Mouse (Mus musculus) embryo, embryonic 10.5 days (tissue): ENCODE results near the gene Slit3.

ENCODE experiments used
- DNase-seq: peaks from one replicate; pipeline ENCODE4 v3.0.0-alpha.2; 2015; ENCODE audit warnings: low spot score

The Slit3 gene

GRCm38 (mm10) chr11:35198537-35199088 lies 77.6 kb downstream of the Slit3 start:
- DNase-seq, result no peak

GRCm38 (mm10) chr11:35202332-35202731 lies 81.3 kb downstream of the Slit3 start:
- no peak for DNase-seq

- DNase-seq, result no peak
Observed at GRCm38 (mm10) chr11:35203673-35204072, 82.6 kb downstream of the Slit3 start.

- peak; percentile 47 for DNase-seq
Observed at GRCm38 (mm10) chr11:35204084-35204483, 83.1 kb downstream of the Slit3 start.

DNA sequence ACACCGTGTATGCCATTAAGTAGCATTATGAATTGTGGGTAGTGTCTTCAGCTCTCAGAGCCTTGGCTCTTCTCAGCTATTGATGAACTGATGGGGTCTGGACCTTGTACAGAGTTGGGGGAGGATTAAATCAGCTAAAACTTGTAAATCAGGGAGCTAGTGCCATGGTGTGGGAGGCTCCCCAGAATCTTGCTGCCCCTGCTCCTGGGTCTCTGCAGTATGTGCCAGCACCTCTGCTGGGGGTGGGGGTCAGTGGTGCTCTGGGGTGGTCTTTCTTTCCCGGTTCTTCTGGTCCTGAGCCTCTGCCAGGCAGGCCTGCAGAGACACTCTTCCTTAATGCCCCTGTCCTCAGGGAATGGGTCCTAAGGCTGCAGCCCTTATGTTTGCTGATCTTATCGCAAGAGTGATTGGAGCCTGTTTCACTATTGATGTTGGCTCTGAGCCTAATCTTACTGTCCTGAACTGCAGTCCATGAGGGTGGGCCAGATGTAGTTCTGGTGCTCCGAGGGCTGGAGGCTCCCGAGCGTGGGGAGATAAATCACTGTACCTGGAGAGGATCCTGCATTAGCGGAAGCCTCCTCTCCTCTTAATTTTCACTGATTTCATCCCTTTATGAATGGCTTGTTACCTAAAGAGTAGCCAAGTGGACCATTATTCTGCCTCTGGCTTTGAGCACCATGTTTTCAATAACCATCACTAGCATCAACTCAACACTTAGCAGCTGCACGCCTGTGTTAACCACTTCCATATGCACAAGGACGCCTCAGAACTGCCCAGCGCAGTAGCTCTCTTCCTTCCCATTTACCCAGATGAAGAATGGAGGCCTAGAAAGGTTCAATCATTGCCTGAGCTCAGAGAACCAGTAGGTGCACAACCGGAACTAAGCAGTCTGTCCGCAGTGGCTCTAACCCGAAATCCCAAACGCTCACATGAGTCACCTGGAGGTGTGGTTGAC lies 90.0 kb downstream of the Slit3 start:
- no peak for DNase-seq

GRCm38 (mm10) chr11:35224025-35224424 lies 103.0 kb downstream of the Slit3 start:
- DNase-seq, result peak; percentile 39

DNA sequence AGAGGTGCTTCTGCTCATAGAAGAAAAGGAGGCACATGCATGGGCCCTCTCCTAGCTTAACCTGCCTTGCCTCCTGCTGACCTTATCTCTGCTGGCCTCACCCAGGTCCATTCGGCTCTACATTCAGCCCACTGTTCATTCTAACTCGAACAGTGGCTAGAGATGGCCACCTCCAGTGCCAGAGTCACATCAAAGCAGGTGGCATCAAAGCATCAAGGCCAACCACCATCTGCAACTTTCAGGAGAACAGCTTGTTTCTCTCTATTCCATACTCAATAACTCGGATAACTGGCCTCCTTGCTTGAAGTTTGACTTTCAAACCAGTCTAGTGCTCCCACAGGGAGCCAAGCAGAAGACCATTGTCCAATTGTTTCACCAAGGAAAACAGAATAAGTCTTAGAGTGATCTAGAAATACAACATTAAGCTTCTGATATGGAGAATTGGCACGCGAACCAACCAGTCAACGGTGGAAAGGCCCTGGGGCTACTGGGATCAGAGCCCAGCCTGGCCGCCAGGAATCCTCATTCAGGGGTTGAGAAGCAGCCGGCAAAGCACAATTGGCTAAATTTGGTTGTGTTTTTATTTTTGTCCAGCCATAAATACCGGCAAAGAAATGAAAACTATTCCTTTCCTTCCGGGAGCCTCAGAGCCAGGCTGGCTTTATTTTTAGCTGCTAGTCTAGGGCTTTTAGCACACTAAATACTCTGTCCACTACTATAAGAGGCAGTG lies 110.5 kb downstream of the Slit3 start:
- no peak for DNase-seq

DNA sequence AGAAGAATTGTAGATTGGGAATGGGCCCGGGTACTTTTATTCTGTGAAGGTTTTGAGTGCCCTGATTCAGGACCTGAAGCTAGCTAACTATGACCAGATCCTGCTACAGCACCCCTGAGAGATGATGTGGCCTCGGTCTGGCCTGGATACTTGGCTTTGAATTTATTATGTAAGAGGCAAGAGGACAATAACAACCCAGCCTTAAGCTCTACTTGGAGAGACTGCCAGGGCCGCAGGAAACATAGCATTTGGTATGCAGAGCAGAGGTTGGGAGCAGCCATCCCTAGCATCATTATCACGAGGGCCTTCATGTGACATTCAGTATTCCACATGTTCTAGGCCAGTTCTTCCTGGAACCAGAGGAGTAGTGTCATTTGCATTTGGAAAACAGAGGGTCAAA lies 111.3 kb downstream of the Slit3 start:
- no peak for DNase-seq

DNA sequence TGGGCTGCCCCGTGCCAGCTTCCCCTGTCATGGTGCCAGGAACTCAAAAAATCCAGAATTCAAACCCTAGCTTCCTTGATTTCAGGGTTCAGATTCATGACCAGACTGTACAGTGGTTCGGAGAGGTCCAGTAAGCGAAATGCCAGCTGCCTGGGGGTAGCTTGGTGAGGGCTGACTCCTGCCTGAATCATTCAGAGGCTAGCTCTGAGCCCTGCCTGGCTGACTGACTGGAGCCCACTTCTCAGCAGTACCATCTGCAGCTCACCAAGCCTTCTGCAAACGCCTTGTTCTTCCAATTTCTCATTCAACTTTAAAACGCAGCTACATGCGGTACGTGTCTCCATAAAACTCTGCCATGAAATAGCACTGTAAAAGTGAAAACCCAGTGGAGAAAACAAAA lies 120.4 kb downstream of the Slit3 start:
- DNase-seq, result no peak

GRCm38 (mm10) chr11:35243597-35243996 lies 122.6 kb downstream of the Slit3 start:
- DNase-seq, result peak; percentile 39

- no peak for DNase-seq
Observed at GRCm38 (mm10) chr11:35244526-35244925, 123.5 kb downstream of the Slit3 start.

DNA sequence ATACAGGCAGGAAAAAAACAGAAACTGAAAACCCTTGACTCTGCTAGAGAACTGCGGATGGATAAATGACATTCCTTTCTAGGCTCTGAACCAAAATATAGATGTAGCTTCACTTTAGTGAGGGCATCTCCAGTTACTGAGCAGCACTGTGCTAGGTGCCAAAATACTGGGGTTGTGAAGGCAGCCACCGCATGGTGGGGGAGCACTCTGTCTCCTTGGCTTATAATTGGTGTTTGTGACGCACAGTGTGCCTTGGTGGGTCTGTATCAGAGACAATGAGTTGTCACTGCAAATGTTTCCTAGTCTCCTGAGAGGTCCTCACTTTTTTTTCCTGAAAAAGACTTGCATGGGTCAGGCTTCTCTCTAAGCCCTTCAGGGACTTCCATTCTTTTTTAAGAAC lies 125.6 kb downstream of the Slit3 start:
- no peak for DNase-seq

DNA sequence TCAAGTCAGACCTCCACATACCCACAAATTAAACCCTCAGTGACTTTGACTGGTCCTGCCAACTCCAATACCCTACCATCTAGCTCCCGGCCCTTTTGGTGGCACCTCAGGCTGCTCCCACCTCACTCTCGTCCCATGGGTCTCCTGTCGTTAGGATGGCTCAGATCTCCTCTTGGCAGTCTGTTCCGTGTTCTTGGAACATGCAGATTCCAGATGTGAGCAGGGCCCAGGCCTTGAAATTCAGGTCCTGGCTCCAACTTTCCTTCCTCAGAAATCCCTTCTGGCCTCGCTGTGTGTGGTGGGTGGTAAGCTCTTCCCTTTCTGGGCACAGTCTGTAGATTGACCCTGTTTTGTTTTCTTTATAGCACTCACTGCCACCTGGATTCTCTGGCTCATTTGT lies 127.1 kb downstream of the Slit3 start:
- no peak for DNase-seq

DNA sequence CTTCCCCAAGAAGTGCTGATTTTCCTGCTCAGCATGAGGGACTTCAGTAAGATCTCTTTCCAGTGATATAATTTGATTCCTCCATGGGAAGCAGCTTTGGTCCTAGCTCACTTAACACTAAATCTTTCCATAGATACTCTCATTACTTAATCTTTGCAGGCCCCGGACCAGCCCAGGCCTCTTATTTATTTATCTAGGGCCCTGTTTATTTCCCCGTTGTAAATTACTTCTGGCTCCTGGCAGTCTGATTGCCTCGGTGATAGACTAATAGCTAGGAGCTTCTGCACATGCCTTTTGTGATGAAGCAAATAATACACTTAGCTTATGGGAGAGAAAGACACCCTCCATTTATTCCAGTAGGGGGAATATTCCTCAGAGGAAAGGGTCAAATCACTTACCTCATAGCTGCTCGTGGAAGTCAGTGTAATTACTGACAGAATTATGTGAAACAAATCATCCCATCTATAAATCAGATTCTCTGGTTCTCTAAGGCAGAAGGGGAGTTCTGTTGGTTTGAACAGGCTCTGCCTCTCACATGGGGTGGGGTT lies 129.9 kb downstream of the Slit3 start:
- DNase-seq, result no peak

DNA sequence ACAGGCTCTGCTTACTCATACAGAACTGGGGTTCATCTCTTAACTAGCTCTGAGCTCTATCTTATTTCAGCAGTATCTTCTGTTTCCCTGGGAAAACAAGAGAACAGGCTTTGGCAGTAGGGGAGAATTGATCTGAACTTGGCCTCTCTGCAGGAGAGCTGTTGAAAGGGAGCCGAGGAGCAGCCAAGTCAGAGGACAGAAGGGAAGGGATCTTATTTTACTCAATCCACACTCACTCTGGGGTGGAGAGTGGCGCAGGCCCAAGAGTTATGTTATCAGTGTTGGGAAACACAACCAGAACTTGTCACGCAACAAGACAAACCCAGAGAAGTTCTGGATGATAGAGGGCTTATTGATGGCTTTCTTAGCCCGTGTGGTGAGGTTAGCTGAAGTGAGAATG lies 130.9 kb downstream of the Slit3 start:
- no peak for DNase-seq

DNA sequence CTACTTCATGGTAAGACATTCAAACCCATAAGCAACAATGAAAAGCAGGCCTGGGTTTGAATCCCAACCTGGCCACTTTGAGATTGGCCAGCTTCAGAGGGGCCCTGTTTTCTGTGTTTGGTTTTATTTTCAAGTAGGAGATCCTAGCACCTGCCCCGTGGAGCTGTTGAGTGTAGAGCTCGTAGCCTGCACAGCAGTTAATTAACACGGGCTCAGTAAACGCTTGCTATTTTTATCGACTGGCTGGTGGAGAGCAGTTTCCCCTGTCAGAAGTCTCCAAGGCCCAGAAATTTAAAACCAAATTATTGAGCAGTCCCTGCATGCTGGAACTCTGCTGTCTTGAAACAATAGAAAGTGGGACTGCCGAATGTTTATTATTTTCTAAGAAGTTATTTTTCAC lies 136.3 kb downstream of the Slit3 start:
- no peak for DNase-seq

DNA sequence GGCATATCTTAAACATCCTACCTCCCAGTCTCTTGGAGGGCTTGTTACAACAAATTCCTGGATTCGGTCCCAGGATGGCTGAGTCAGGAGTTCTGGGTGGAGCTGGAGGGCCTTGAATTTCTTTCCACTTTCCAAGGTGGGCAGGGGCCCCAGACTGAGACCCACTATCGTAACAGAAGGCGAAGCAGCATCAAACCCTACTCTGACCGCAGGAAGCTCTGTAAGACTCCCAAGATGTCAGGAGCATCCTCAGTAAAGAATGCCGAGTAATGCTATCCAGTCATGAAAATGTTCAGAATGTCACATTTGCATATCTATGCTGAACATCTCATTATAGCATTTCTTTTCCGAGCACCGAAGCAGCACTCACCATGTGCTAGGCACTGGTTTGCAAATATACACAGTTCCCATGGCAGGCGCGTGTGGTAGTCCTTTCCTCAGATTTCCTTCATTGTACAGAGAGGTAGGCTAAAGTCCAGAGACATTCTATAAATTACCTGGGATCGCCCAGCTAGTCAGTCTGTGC lies 140.6 kb downstream of the Slit3 start:
- no peak for DNase-seq

GRCm38 (mm10) chr11:35262289-35262941 lies 141.4 kb downstream of the Slit3 start:
- DNase-seq, result no peak

DNA sequence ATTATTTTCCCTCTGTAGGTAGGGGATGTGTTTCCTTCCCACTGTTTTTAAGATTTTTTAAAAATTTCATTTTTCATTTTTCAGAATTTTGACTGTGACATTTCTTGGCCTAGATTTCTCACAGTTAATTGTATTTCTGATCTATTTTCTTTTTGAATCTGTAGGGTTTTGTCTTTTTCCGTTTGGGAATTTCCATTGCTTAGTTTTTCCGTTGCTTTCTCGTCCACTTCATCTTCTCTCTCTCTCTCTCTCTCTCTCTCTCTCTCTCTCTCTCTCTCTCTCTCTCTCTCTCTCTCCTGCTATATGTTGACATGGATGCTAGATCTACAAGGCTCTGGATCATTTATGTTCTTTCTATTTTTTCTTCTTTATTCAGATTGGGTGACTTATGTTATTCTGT lies 143.7 kb downstream of the Slit3 start:
- no peak for DNase-seq

DNA sequence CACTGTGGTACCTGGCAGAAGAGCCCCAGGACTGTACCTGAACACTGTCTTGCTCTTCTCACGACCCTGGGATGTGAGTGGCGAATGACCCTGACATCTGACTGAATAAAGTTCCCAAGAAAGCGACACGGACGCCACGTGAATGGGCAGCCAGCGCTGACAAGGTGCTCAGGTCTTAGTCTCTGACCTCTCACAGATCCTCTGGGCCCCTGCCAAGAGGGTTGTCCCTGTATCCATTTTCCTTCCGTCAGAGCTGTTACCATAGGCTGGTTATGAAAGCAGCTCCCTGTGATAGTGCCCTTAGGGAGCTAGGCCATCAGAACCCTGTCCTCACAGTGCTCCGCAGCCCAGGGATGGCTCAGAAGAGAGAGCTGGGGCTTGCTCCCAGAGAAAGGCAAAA lies 149.4 kb downstream of the Slit3 start:
- no peak for DNase-seq

DNA sequence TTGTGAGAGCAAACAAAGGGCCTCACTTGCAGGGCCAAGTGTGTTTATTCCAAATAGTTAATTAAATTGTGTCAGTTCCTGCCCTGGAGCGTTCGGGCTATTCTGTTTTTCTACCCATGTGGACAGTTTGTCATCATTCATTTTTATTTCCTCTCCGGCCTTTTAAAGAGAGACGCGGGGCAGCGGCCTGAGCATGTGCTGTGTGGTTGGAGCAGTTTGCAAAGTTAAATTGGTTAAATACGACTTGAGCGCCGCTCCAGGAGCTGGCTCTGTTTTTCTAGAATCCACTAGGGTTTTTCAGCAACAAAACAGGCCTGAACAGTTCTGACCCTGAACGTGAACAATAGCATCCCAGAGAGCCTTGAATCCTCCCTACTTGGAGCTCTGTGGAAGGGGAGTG lies 152.4 kb downstream of the Slit3 start:
- DNase-seq, result peak; percentile 47

DNA sequence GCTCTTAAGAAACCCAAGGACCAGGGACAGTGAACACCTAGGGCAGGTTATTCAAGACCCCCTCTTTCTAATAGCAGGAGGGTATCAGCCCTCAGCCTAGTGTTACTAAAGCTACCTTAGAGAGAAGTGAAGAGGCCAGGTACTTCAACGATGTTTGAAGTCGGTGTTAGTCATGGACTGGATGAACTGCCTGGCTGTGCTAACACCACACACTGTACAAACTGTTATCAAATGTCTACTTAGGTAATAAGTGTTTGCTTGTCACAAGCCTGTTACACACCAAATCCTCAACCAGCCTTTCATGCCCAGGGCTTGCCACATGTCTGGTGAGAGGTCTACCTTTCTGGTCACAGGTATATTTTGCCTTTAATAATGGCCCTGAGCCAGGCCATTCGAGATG lies 153.0 kb downstream of the Slit3 start:
- no peak for DNase-seq
